ENCODE assay signal across 19 mouse cellular contexts in the genomic region with DNA sequence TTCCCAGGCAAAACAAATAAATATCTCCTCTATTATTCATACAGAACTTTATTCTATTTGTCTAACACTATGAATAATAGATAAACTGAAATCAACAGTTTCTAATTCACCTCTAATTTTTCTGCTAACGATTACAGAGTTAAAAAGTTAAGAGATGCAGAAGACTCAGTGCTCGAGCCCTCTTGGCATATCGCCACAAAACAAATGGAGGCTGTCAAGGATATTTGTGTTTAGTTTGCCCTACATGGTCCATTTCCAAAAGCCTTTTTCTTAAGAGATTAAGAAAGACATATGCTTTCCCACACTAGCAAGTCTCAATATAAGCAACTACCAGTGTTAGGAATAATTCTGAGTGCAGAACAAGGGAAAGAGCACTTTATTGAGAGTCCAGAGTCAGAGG. TPM values are rescaled to one million over a fixed set of nuclear protein-coding genes. Genes with fewer than 3 reads are reported as not detected.
A peak's percentile ranks its signal among the peaks of the same experiment; 100 is the strongest.
DNase-seq lines count a peak whose midpoint lies in the region; ATAC-seq and TF ChIP-seq lines count a peak whose summit lies in the region.
"Had no signal": no experiment of that assay in that cellular context is flagged by ENCODE, and none has a peak within 500 bp of the region (broad histone marks: within the 10 kb centered on the region; RNA-seq: fewer than 3 reads in every experiment).

No protein-coding gene starts in this region.

- no peak for TF ChIP-seq POLR2A in MEL (IDR thresholded peaks at IDR 0.05; ENCODE audit: control insufficient read depth in 1 of 2, insufficient read depth in 1 of 2, low read depth in 1 of 2, low read length in 2 of 2, poor library complexity in 1 of 2)

- H3K4me2 ChIP-seq in hindbrain, embryonic 14.5 days (replicated peaks) = no peak overlapping the region
- H3K4me2 ChIP-seq in hindbrain, embryonic 13.5 days = no peak overlapping the region
- H3K4me2 ChIP-seq in lung, embryonic 14.5 days = no peak overlapping the region
- H3K4me2 ChIP-seq in lung, postnatal 0 days (replicated peaks; ENCODE audit: low read depth, low read length) = no peak overlapping the region
- H3K4me2 ChIP-seq: embryonic facial prominence, embryonic 13.5 days; liver, embryonic 15.5 days; midbrain, embryonic 13.5 days had no signal

- no peak for ATAC-seq in hindbrain, embryonic 14.5 days (ENCODE audit: low FRiP score)
- ATAC-seq in hindbrain, embryonic 13.5 days (ENCODE audit: low FRiP score) = no peak
- no peak for ATAC-seq in lung, embryonic 14.5 days (ENCODE audit: insufficient read depth)
- no peak for ATAC-seq in lung, postnatal 0 days
- ATAC-seq: midbrain, embryonic 13.5 days had no signal

- peak; percentile 13 for DNase-seq in cerebellum, adult 9-10 months
- no peak for DNase-seq in cerebellum, postnatal 4 days (ENCODE audit: low spot score in 2 of 2)
- peak; percentile 43 for DNase-seq in hindbrain, embryonic 14.5 days (ENCODE audit: low spot score)
- DNase-seq in lung, embryonic 14.5 days = peak; percentile 77
- no peak for DNase-seq in lung, postnatal 0 days (ENCODE audit: low spot score)
- peak; percentile 34 for DNase-seq in MEL (ENCODE audit: low read depth, low spot score)
- no peak for DNase-seq in retina, postnatal 1 day
- DNase-seq: gastrocnemius, postnatal 36 days had no signal

- TF ChIP-seq RAD21 in MEL (IDR thresholded peaks at IDR 0.05; ENCODE audit: low read depth, low read length) = no peak

- peaks cover 33% of the 10 kb centered on the region for H3K79me2 ChIP-seq in MEL (ENCODE audit: control insufficient read depth, insufficient read depth, low read length, poor library complexity)

- H3K27ac ChIP-seq in hindbrain, embryonic 14.5 days = peak overlapping the region; percentile 2; the same call in 1 of the 2 replicates
- no peak overlapping the region for H3K27ac ChIP-seq in hindbrain, embryonic 13.5 days
- no peak overlapping the region for H3K27ac ChIP-seq in lung, embryonic 14.5 days (ENCODE audit: low read depth)
- H3K27ac ChIP-seq in lung, postnatal 0 days (ENCODE audit: low read length) = no peak overlapping the region
- no peak overlapping the region for H3K27ac ChIP-seq in MEL (ENCODE audit: control insufficient read depth, low read depth, low read length)
- H3K27ac ChIP-seq: embryonic facial prominence, embryonic 13.5 days; forebrain, embryonic 10.5 days; heart, embryonic 10.5 days; liver, embryonic 15.5 days; midbrain, embryonic 13.5 days had no signal

- H3K4me1 ChIP-seq in hindbrain, embryonic 14.5 days (replicated peaks; ENCODE audit: control insufficient read depth, insufficient read depth, low read length) = peaks cover 19% of the 10 kb centered on the region
- H3K4me1 ChIP-seq in hindbrain, embryonic 13.5 days (replicated peaks) = peaks cover 27% of the 10 kb centered on the region
- H3K4me1 ChIP-seq in lung, embryonic 14.5 days (ENCODE audit: insufficient read depth) = no peaks in the 10 kb centered on the region
- H3K4me1 ChIP-seq in lung, postnatal 0 days (ENCODE audit: insufficient read depth, low read depth, low read length) = no peaks in the 10 kb centered on the region
- peaks cover 16 to 25% of the 10 kb centered on the region in 2 experiments for H3K4me1 ChIP-seq in MEL (ENCODE audit: control insufficient read depth in 1 of 2, insufficient read depth in 2 of 2, low read length in 2 of 2)
- H3K4me1 ChIP-seq: heart, embryonic 10.5 days; liver, embryonic 15.5 days had no signal

- TF ChIP-seq CTCF in lung, embryonic 14.5 days (IDR thresholded peaks at IDR 0.05; ENCODE audit: low read depth) = no peak
- no peak for TF ChIP-seq CTCF in lung, postnatal 0 days (IDR thresholded peaks at IDR 0.05)
- no peak for TF ChIP-seq CTCF in MEL (IDR thresholded peaks at IDR 0.05 in 2 of 3, conservative IDR thresholded peaks at IDR 0.05 in 1 of 3; ENCODE audit: control insufficient read depth in 1 of 3, insufficient read depth in 1 of 3, low read depth in 2 of 3, low read length in 3 of 3, poor library complexity in 1 of 3, severe bottlenecking in 1 of 3)

- H3K9me3 ChIP-seq in hindbrain, embryonic 14.5 days (ENCODE audit: control insufficient read depth, low read length) = no peaks in the 10 kb centered on the region
- H3K9me3 ChIP-seq in hindbrain, embryonic 13.5 days = no peaks in the 10 kb centered on the region
- no peaks in the 10 kb centered on the region for H3K9me3 ChIP-seq in lung, embryonic 14.5 days (ENCODE audit: low read depth, low read length)
- no peaks in the 10 kb centered on the region for H3K9me3 ChIP-seq in lung, postnatal 0 days (ENCODE audit: low read length)
- H3K9me3 ChIP-seq in MEL (replicated peaks; ENCODE audit: insufficient read depth, low read length) = no peaks in the 10 kb centered on the region
- H3K9me3 ChIP-seq: embryonic facial prominence, embryonic 13.5 days; forebrain, embryonic 10.5 days; heart, embryonic 10.5 days; liver, embryonic 15.5 days; midbrain, embryonic 13.5 days had no signal

- H3K9ac ChIP-seq in hindbrain, embryonic 14.5 days = no peak overlapping the region
- no peak overlapping the region for H3K9ac ChIP-seq in hindbrain, embryonic 13.5 days
- H3K9ac ChIP-seq in lung, embryonic 14.5 days = no peak overlapping the region
- H3K9ac ChIP-seq in lung, postnatal 0 days (replicated peaks; ENCODE audit: low read depth) = no peak overlapping the region
- H3K9ac ChIP-seq in MEL (ENCODE audit: control insufficient read depth, low read depth, low read length, poor library complexity, severe bottlenecking) = no peak overlapping the region
- H3K9ac ChIP-seq: embryonic facial prominence, embryonic 13.5 days; liver, embryonic 15.5 days; midbrain, embryonic 13.5 days had no signal

- no peaks in the 10 kb centered on the region for H3K27me3 ChIP-seq in hindbrain, embryonic 14.5 days (ENCODE audit: control insufficient read depth, insufficient read depth, low read length)
- no peaks in the 10 kb centered on the region for H3K27me3 ChIP-seq in hindbrain, embryonic 13.5 days
- H3K27me3 ChIP-seq in lung, embryonic 14.5 days (ENCODE audit: insufficient read depth, low read length) = no peaks in the 10 kb centered on the region
- H3K27me3 ChIP-seq in lung, postnatal 0 days (replicated peaks; ENCODE audit: insufficient read depth, low read length) = no peaks in the 10 kb centered on the region
- no peaks in the 10 kb centered on the region for H3K27me3 ChIP-seq in MEL (ENCODE audit: control insufficient read depth in 1 of 2, insufficient read depth in 2 of 2, low read length in 2 of 2)
- H3K27me3 ChIP-seq: embryonic facial prominence, embryonic 13.5 days; liver, embryonic 15.5 days; midbrain, embryonic 13.5 days had no signal

- no peak for TF ChIP-seq EP300 in lung, postnatal 0 days (IDR thresholded peaks at IDR 0.05)
- no peak for TF ChIP-seq EP300 in MEL (IDR thresholded peaks at IDR 0.05; ENCODE audit: low read depth in 1 of 2, low read length in 2 of 2)

- no peaks in the 10 kb centered on the region for H3K36me3 ChIP-seq in hindbrain, embryonic 14.5 days (replicated peaks; ENCODE audit: control insufficient read depth, insufficient read depth)
- H3K36me3 ChIP-seq in hindbrain, embryonic 13.5 days = no peaks in the 10 kb centered on the region
- no peaks in the 10 kb centered on the region for H3K36me3 ChIP-seq in lung, embryonic 14.5 days (ENCODE audit: insufficient read depth)
- H3K36me3 ChIP-seq in lung, postnatal 0 days (ENCODE audit: insufficient read depth, low read length) = no peaks in the 10 kb centered on the region
- H3K36me3 ChIP-seq in MEL (ENCODE audit: control insufficient read depth in 1 of 2, insufficient read depth in 2 of 2, low read length in 2 of 2) = peaks cover 5 to 45% of the 10 kb centered on the region in 2 experiments
- H3K36me3 ChIP-seq: embryonic facial prominence, embryonic 13.5 days; forebrain, embryonic 10.5 days; heart, embryonic 10.5 days; liver, embryonic 15.5 days; midbrain, embryonic 13.5 days had no signal

- no peak overlapping the region for H3K4me3 ChIP-seq in hindbrain, embryonic 14.5 days (replicated peaks; ENCODE audit: low read length)
- no peak overlapping the region for H3K4me3 ChIP-seq in hindbrain, embryonic 13.5 days
- no peak overlapping the region for H3K4me3 ChIP-seq in lung, embryonic 14.5 days (ENCODE audit: low read depth, low read length)
- no peak overlapping the region for H3K4me3 ChIP-seq in lung, postnatal 0 days (ENCODE audit: low read depth, low read length)
- H3K4me3 ChIP-seq in MEL (ENCODE audit: control insufficient read depth in 1 of 2, insufficient read depth in 1 of 2, low read depth in 2 of 2, low read length in 2 of 2) = no peak overlapping the region
- H3K4me3 ChIP-seq: embryonic facial prominence, embryonic 13.5 days; forebrain, embryonic 10.5 days; heart, embryonic 10.5 days; liver, embryonic 15.5 days; midbrain, embryonic 13.5 days had no signal

- 51% methylated on average over 3 of the region's 3 CpGs for WGBS in hindbrain, embryonic 14.5 days
- WGBS in hindbrain, embryonic 13.5 days = 50% methylated on average over 3 of the region's 3 CpGs
- WGBS in lung, embryonic 14.5 days = 26% methylated on average over 3 of the region's 3 CpGs
- WGBS in lung, postnatal 0 days = 35% methylated on average over 3 of the region's 3 CpGs

TF ChIP-seq in MEL, 35 proteins besides CTCF, POLR2A, EP300 and RAD21 (continues in another document):
- TF ChIP-seq ZC3H11A (IDR thresholded peaks at IDR 0.05; ENCODE audit: low read depth, low read length) (no peak), GABPA (IDR thresholded peaks at IDR 0.05; ENCODE audit: low read depth, low read length) (no peak), USF1 (IDR thresholded peaks at IDR 0.05; ENCODE audit: low read depth, low read length) (no peak), UBTF (IDR thresholded peaks at IDR 0.05; ENCODE audit: borderline replicate concordance, insufficient read depth, low read depth, low read length) (no peak), ZNF384 (IDR thresholded peaks at IDR 0.05; ENCODE audit: low read depth, low read length) (no peak)

RNA-seq across cellular contexts. Expression of gene Aatf, which starts 32.9 kb away (rescaled TPM):
- 44.5 and 45.3 TPM in 2 replicates for polyA plus RNA-seq in hindbrain, embryonic 14.5 days (2014; fragmentation: Nextera tagmentation; extraction: Ambion mirVana)
- polyA plus RNA-seq in hindbrain, embryonic 13.5 days (2015; fragmentation: Nextera tagmentation; extraction: Ambion mirVana) = 56.9 and 57.4 TPM in 2 replicates
- polyA plus RNA-seq in lung, embryonic 14.5 days (2014; fragmentation: Nextera tagmentation; extraction: Ambion mirVana) = 44.9 and 48.0 TPM in 2 replicates
- polyA plus RNA-seq in lung, postnatal 0 days (2015; fragmentation: Nextera tagmentation; extraction: Ambion mirVana) = 19.4 and 20.9 TPM in 2 replicates
- 213 and 243 TPM in 2 replicates for total RNA-seq in MEL (2012; rRNA removed)
- polyA plus RNA-seq in MEL (2012; ENCODE audit: insufficient read depth in 1 of 2, insufficient read length in 2 of 2, low read depth in 1 of 2, low replicate concordance in 2 of 2, missing spikeins in 1 of 2) = 100 to 1,000 TPM in 1 of 2 experiments, not detected in 1; 187 TPM

RNA-seq across cellular contexts. Expression of gene Lhx1, which starts 44.9 kb away (rescaled TPM):
- 43.2 and 46.4 TPM in 2 replicates for polyA plus RNA-seq in hindbrain, embryonic 14.5 days (2014; fragmentation: Nextera tagmentation; extraction: Ambion mirVana)
- polyA plus RNA-seq in hindbrain, embryonic 13.5 days (2015; fragmentation: Nextera tagmentation; extraction: Ambion mirVana) = 64.6 and 67.7 TPM in 2 replicates
- polyA plus RNA-seq in lung, embryonic 14.5 days (2014; fragmentation: Nextera tagmentation; extraction: Ambion mirVana) = not detected in 2 replicates
- polyA plus RNA-seq in lung, postnatal 0 days (2015; fragmentation: Nextera tagmentation; extraction: Ambion mirVana) = 0.26 TPM in 2 replicates
- not detected in 2 replicates for total RNA-seq in MEL (2012; rRNA removed)
- polyA plus RNA-seq in MEL (2012; ENCODE audit: insufficient read depth in 1 of 2, insufficient read length in 2 of 2, low read depth in 1 of 2, low replicate concordance in 2 of 2, missing spikeins in 1 of 2) = not detected
- total RNA-seq: adrenal gland, postnatal 36 days; common myeloid progenitor, adult 5-6 weeks; gastrocnemius, postnatal 36 days; heart, postnatal 25 days; megakaryocyte progenitor cell, adult 5-6 weeks had no signal
- polyA plus RNA-seq: thymus, postnatal 0 days had no signal

Comparison
In these comparisons a context has a peak if more than half of its experiments do, and no peak if none do; other contexts are left out.
1. DNase-seq: peak in cerebellum, adult 9-10 months (single experiment), hindbrain, embryonic 14.5 days (single experiment), lung, embryonic 14.5 days (single experiment) and MEL (single experiment); none in cerebellum, postnatal 4 days (0 of 2), lung, postnatal 0 days (single experiment) and retina, postnatal 1 day (single experiment).
2. RNA of gene Lhx1, which starts 44.9 kb away (polyA plus RNA-seq): 64.6 to 67.7 TPM in hindbrain, embryonic 13.5 days and 43.2 to 46.4 TPM in hindbrain, embryonic 14.5 days; 0.26 TPM in lung, postnatal 0 days, not detected in lung, embryonic 14.5 days and not detected in MEL; every median in the first group is over 10 times any median in the second.